Mouse (Mus musculus) liver, embryonic 14.5 days (tissue): ENCODE measurements around the gene Gas1. TPM values are rescaled to one million over a fixed set of nuclear protein-coding genes. Genes with fewer than 3 reads are reported as not detected.

Experiments used
- ATAC-seq: fragments of 200-750 bp; cut with Nextera tagmentation; 2 replicates; pipeline ENCODE4 v1.8.0; 2017; ENCODE audit warnings: moderate number of reproducible peaks, mild to moderate bottlenecking, moderate library complexity; ENCODE audit not compliant: insufficient read depth
- DNase-seq, 3 experiments: peaks; one replicate each; pipeline ENCODE4 v3.0.0-alpha.2; 2012 to 2013; ENCODE audit warnings: low read depth in 3 of 3, low spot score in 3 of 3
- H3K27ac ChIP-seq: fragments of 300-500 bp; sonication (generic); 2 replicates; pipeline ENCODE4 v1.5.1; 2014; ENCODE audit warnings: moderate library complexity, mild to moderate bottlenecking, control low read depth, inconsistent platforms
- H3K27me3 ChIP-seq: fragments of 300-500 bp; sonication (generic); 2 replicates; pipeline ENCODE4 v1.6.1; 2014; ENCODE audit warnings: mild to moderate bottlenecking, low read length, moderate library complexity; ENCODE audit not compliant: control insufficient read depth, insufficient read depth
- H3K36me3 ChIP-seq: fragments of 300-500 bp; sonication (generic); replicated peaks from 2 replicates; pipeline ENCODE4 v1.6.1; 2014; ENCODE audit warnings: low read depth; ENCODE audit not compliant: control insufficient read depth, insufficient read depth
- H3K4me1 ChIP-seq, 2 experiments: fragments of 200-500 bp in 1 of 2; fragments of 300-500 bp in 1 of 2; sonication (generic) in 1 of 2; replicated peaks; 2 replicates each; pipeline ENCODE4 v1.6.1; 2012 to 2014; ENCODE audit warnings: antibody characterized with exemption in 1 of 2, inconsistent platforms in 1 of 2, low read length in 1 of 2; ENCODE audit not compliant: control insufficient read depth in 2 of 2, insufficient read depth in 2 of 2
- H3K4me2 ChIP-seq: fragments of 300-500 bp; sonication (generic); 2 replicates; pipeline ENCODE4 v1.6.1; 2014; ENCODE audit warnings: low read depth, mild to moderate bottlenecking, control low read depth, moderate library complexity
- H3K4me3 ChIP-seq, 2 experiments: fragments of 200-500 bp in 1 of 2; fragments of 300-500 bp in 1 of 2; sonication (generic) in 1 of 2; 2 replicates each; pipeline ENCODE4 v1.5.1; 2012 to 2014; ENCODE audit warnings: low read depth in 2 of 2, low read length in 2 of 2, mild to moderate bottlenecking in 2 of 2, control low read depth in 1 of 2, inconsistent platforms in 1 of 2, moderate library complexity in 1 of 2; ENCODE audit not compliant: insufficient read depth in 1 of 2
- H3K9ac ChIP-seq: fragments of 300-500 bp; sonication (generic); replicated peaks from 2 replicates; pipeline ENCODE4 v1.6.1; 2014; ENCODE audit warnings: mild to moderate bottlenecking, control low read depth, moderate library complexity
- H3K9me3 ChIP-seq: fragments of 300-500 bp; sonication (generic); 2 replicates; pipeline ENCODE4 v1.6.1; 2016; ENCODE audit warnings: low read length, mixed read lengths; ENCODE audit not compliant: control insufficient read depth
- CTCF ChIP-seq: IDR thresholded peaks from 2 replicates; pipeline ENCODE4 v1.5.1; 2016; ENCODE audit warnings: antibody characterized with exemption, low read depth, control low read depth
- EP300 ChIP-seq: IDR thresholded peaks from 2 replicates; pipeline ENCODE4 v1.6.1; 2016; ENCODE audit warnings: antibody characterized with exemption, low read depth
- WGBS: fragments of 180-500 bp; shearing (Covaris S2); extraction: QIAGEN DNeasy Blood & Tissue Kit; methylation state at CpG from one replicate; pipeline ENCODE4 v1.1.7; 2014; ENCODE audit not compliant: insufficient replicate concordance; 5-methylcytosine and 5-hydroxymethylcytosine counted together
- polyA plus RNA-seq, 2 experiments: library from polyadenylated mRNA; depleted of rRNA in 1 of 2; stranded (reverse) in 1 of 2; unstranded in 1 of 2; fragments of >200 nt; fragmentation: Nextera tagmentation in 1 of 2; extraction: Ambion mirVana in 1 of 2; gene quantifications; 2 replicates each; pipeline versions ENCODE4 v1.2.1 to v1.2.3; 2012 to 2014

The Gas1 gene
- polyA plus RNA-seq, 2 experiments: 1.5 to 1.6 TPM

DNA sequence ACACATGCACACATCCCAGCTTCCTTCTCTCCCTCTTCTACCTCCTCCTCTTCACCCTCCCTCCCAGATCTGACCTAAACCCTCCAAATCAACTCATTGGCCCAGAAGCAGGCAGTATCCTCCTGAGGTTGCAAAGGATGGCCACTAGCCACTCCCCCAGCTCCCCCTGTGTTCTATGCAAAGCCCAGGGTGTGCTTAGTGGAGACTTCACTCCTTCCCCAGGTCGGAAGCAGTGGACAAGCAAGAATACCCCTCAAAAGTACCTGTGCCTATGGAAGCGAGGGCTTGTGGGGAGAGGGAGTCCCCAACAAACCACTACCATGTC, 29.3 kb downstream of the Gas1 start:
- Histone ChIP-seq H3K4me3 (no peak overlapping the region), H3K4me2 (no peak overlapping the region), H3K27me3 (no peaks in the 10 kb centered on the region), H3K36me3 (no peaks in the 10 kb centered on the region), H3K9me3 (no peaks in the 10 kb centered on the region), H3K9ac (no peak overlapping the region), H3K4me1 (no peaks in the 10 kb centered on the region), H3K27ac (no peak overlapping the region)
- 45% methylated on average over 2 of the region's 2 CpGs for WGBS
- DNase-seq (no peak), ATAC-seq (no peak)
- TF ChIP-seq EP300 (no peak), CTCF (no peak)

DNA sequence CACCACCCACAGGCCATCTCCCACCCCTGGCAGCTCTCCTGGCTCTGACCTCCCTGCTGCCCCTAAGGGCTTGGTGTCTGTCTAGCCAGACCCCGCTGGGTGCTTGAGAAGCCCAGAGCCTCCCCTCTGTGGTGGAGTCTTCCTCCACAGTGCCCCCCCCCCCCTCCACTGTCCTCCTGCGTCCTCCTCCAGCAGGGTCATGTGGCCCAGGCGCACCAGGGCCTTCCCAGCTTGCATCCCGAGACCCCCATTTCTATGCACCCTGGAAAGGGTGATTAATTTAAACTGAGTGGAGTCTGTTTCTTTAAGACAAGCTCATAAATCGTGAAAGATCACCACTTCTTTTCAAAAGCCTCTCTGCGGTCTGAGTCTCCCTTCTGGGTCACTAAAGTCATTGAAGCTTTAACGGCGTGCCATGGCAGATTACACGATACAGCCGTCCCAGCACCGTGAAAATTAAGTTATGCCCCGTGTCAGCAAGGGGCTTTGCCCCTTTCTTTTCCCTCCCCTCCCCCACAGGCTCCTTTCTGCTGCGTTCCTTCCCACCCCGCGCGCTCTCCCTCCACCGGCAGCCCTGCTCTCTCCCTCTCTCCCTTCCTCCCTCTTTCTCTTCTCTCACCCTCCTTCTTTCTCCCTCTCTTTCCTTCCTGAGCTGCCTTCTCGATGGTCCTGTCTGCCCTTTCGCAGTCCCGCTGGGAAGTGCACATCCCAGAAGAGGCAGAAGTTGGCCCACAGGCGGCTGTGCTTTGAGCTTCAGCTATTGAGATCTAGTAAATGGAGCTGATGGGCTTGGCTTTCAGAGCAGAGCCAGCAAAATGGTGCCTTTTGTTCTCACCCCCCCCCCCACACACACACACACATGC, 29.9 kb downstream of the Gas1 start:
- no peak for DNase-seq

DNA sequence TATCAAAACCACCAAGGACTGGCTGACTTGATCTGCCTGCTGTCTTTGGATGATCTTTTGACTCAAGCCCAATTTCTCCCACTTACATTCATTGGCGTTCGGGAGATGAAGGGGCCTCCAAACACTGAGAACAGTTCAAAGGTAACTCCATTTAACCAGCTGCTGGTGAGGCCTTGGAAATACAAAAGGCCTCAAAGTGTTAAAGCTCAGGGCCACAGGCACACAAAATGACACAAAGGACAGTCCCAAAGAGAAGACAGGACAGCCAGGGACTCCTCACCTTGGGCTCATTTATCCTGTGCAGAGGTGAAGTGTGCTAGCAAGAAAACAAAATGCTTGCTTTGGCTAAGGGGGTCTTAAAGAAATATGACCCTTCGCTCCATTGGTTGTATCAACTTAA, 30.9 kb downstream of the Gas1 start:
- no peak for TF ChIP-seq CTCF
- no peak for TF ChIP-seq EP300
- no peaks in the 10 kb centered on the region for H3K27me3 ChIP-seq
- DNase-seq (no peak), ATAC-seq (no peak)
- H3K4me2 ChIP-seq: no peak overlapping the region
- H3K9ac ChIP-seq: no peak overlapping the region
- H3K9me3 ChIP-seq: no peaks in the 10 kb centered on the region
- no peaks in the 10 kb centered on the region for H3K36me3 ChIP-seq
- no peak overlapping the region for H3K27ac ChIP-seq
- H3K4me1 ChIP-seq: no peaks in the 10 kb centered on the region
- no peak overlapping the region for H3K4me3 ChIP-seq
- WGBS: 43% methylated on average over 3 of the region's 3 CpGs

More for the DNA sequence above, 29.9 kb downstream of the Gas1 start:
- Histone ChIP-seq H3K27me3 (no peaks in the 10 kb centered on the region), H3K9ac (no peak overlapping the region), H3K27ac (no peak overlapping the region), H3K4me1 (no peaks in the 10 kb centered on the region), H3K36me3 (no peaks in the 10 kb centered on the region), H3K4me2 (no peak overlapping the region), H3K9me3 (no peaks in the 10 kb centered on the region), H3K4me3 (no peak overlapping the region)
- TF ChIP-seq EP300: no peak
- TF ChIP-seq CTCF: no peak
- 4% methylated on average over 21 of the region's 21 CpGs for WGBS
- ATAC-seq: no peak

DNA sequence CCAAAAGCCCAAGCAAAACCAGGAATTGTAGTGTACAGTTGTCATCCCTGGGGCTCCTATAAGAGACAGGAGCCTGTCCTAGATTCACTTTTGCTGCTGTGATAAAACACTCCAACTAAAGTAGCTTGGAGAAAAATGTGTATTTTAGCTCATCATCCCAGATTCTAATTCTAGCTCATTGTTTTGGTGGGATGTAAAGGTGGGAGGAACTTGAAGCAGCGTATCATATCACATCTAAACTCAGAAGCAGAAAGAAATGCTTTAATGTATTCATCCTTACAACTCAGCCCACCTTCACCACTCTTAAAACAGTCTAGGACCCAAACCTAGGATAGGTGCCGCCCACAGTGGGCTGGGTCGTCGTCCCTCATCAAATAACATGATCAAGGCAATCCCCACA, 40.2 kb downstream of the Gas1 start:
- ATAC-seq: no peak

DNA sequence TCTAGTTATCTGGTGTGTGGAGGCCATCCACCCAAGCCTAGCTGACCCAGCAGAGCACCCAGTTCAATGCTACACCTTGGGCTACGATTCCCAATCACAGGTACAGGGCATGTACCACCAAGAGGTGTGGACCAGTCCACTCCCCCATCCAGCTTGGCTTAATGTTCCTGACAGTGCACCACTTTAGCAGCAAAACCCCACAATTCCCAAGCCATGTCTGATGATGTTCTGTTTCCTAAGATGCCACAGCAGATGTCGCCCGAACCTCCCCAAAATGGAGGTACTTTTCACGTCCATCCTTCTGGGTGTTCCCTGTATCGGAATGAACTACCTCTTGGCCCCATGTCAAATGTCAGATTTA, 42.7 kb downstream of the Gas1 start:
- H3K36me3 ChIP-seq: no peaks in the 10 kb centered on the region
- no peak for TF ChIP-seq CTCF
- TF ChIP-seq EP300: no peak
- H3K4me2 ChIP-seq: no peak overlapping the region
- WGBS: 66% methylated on average over 5 of the region's 5 CpGs
- H3K4me1 ChIP-seq: no peaks in the 10 kb centered on the region
- H3K27ac ChIP-seq: no peak overlapping the region
- no peaks in the 10 kb centered on the region for H3K9me3 ChIP-seq
- no peak overlapping the region for H3K9ac ChIP-seq
- no peaks in the 10 kb centered on the region for H3K27me3 ChIP-seq
- no peak overlapping the region for H3K4me3 ChIP-seq
- ATAC-seq (no peak), DNase-seq (no peak)

More for the DNA sequence above, 40.2 kb downstream of the Gas1 start:
- H3K36me3 ChIP-seq: no peaks in the 10 kb centered on the region
- DNase-seq: no peak
- no peaks in the 10 kb centered on the region for H3K27me3 ChIP-seq
- no peak for TF ChIP-seq CTCF
- TF ChIP-seq EP300: no peak
- WGBS: 72% methylated on average over 4 of the region's 4 CpGs
- no peak overlapping the region for H3K4me3 ChIP-seq
- H3K9me3 ChIP-seq: no peaks in the 10 kb centered on the region
- H3K4me2 ChIP-seq: no peak overlapping the region
- H3K9ac ChIP-seq: no peak overlapping the region
- no peaks in the 10 kb centered on the region for H3K4me1 ChIP-seq
- no peak overlapping the region for H3K27ac ChIP-seq
